Mouse (Mus musculus) brain, embryonic 14.5 days (tissue): Measurements from ENCODE around the gene Atxn7l1.

ENCODE experiments used
- CTCF ChIP-seq: fragments of 200-500 bp; IDR thresholded peaks from 2 replicates; pipeline ENCODE4 v1.5.1; 2012; ENCODE audit warnings: inconsistent platforms, mild to moderate bottlenecking, moderate library complexity, borderline replicate concordance; ENCODE audit not compliant: insufficient read depth, insufficient read length; ENCODE audit errors: extremely low read depth
- POLR2A ChIP-seq: fragments of 200-500 bp; IDR thresholded peaks from 2 replicates; pipeline ENCODE4 v1.6.1; 2012; ENCODE audit warnings: mild to moderate bottlenecking, inconsistent platforms, borderline replicate concordance; ENCODE audit not compliant: poor library complexity, insufficient read depth, insufficient read length, severe bottlenecking; ENCODE audit errors: extremely low read depth

DNA sequence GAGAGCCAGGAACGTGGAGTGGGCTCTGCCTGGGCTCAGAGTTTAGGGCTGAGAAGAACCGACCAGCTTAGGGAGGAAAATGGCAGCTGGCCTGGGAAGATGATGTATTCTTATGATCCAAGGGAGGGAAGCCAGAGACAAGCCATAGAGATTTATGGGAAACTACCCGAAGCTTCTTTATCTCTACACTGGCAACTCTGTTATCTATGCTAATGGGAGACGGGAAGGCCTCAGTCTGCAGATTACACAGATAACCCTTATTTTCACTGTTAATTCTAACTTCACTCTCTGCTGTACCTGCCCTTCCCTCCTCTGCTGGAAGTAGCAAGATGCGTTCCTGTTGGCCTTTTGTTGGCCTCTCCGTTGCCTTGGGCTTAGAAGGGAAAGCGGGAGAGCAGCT, 5.6 kb downstream of the Atxn7l1 start:
- TF ChIP-seq CTCF (no peak), POLR2A (no peak)
